Mouse (Mus musculus): ENCODE results near the gene Plxdc1. TPM values are rescaled to one million over a fixed set of nuclear protein-coding genes. Genes with fewer than 3 reads are reported as not detected.
A peak's percentile ranks its signal among the peaks of the same experiment; 100 is the strongest.

The Plxdc1 gene
- polyA plus RNA-seq, 1 experiment from 2014 or later, result 2.3 TPM

GRCm38 (mm10) chr11:98026248-98026569 is 40.0 kb upstream of the Plxdc1 start:
- peak overlapping the region; percentile 100 for H3K9ac ChIP-seq (replicated peaks; ENCODE audit: low read length)
- no peaks in the 10 kb centered on the region for H3K9me3 ChIP-seq (ENCODE audit: low read length)
- H3K4me1 ChIP-seq (ENCODE audit: insufficient read depth, low read length), result peaks cover 38% of the 10 kb centered on the region
- peak overlapping the region; percentile 82 for H3K4me2 ChIP-seq (replicated peaks; ENCODE audit: low read depth, low read length)
- WGBS, result 5% methylated on average over 15 of the region's 15 CpGs
- no peaks in the 10 kb centered on the region for H3K27me3 ChIP-seq (ENCODE audit: insufficient read depth, low read length)
- peak overlapping the region; percentile 100 for H3K4me3 ChIP-seq (ENCODE audit: low read length)
- H3K27ac ChIP-seq (ENCODE audit: low read length), result peak overlapping the region; percentile 97
- ATAC-seq (ENCODE audit: low FRiP score, low TSS enrichment), result no peak
- peaks cover 32% of the 10 kb centered on the region for H3K36me3 ChIP-seq (ENCODE audit: insufficient read depth, low read length)

- no peaks in the 10 kb centered on the region for H3K27me3 ChIP-seq (ENCODE audit: insufficient read depth, low read length)
- H3K9me3 ChIP-seq (ENCODE audit: low read length), result no peaks in the 10 kb centered on the region
- WGBS, result 78% methylated on average over 3 of the region's 3 CpGs
- no peak overlapping the region for H3K27ac ChIP-seq (ENCODE audit: low read length)
- peaks cover 55% of the 10 kb centered on the region for H3K4me1 ChIP-seq (ENCODE audit: insufficient read depth, low read length)
- ATAC-seq (ENCODE audit: low FRiP score, low TSS enrichment), result no peak
- H3K9ac ChIP-seq (replicated peaks; ENCODE audit: low read length), result no peak overlapping the region
- H3K4me2 ChIP-seq (replicated peaks; ENCODE audit: low read depth, low read length), result no peak overlapping the region
- H3K4me3 ChIP-seq (ENCODE audit: low read length), result no peak overlapping the region
- H3K36me3 ChIP-seq (ENCODE audit: insufficient read depth, low read length), result peaks cover 15% of the 10 kb centered on the region
These were observed 38.3 kb upstream of the Plxdc1 start for GRCm38 (mm10) chr11:98024516-98024915.

- Histone ChIP-seq H3K36me3 (ENCODE audit: insufficient read depth, low read length) (no peaks in the 10 kb centered on the region), H3K27ac (ENCODE audit: low read length) (peak within 1 kb of the TSS; percentile 97), H3K27me3 (ENCODE audit: insufficient read depth, low read length) (no peaks in the 10 kb centered on the region), H3K4me3 (ENCODE audit: low read length) (peak within 1 kb of the TSS; percentile 83), H3K4me1 (ENCODE audit: insufficient read depth, low read length) (peaks cover 50% of the 10 kb centered on the region), H3K4me2 (replicated peaks; ENCODE audit: low read depth, low read length) (peak within 1 kb of the TSS; percentile 85), H3K9ac (replicated peaks; ENCODE audit: low read length) (peak within 1 kb of the TSS; percentile 88), H3K9me3 (ENCODE audit: low read length) (no peaks in the 10 kb centered on the region)
- ATAC-seq (ENCODE audit: low FRiP score, low TSS enrichment), result peak; percentile 52
- under 1% methylated on average over 36 of the region's 52 CpGs for WGBS
These were observed 36.5 kb upstream of the Plxdc1 start, which contains the start of gene Cacnb1 for GRCm38 (mm10) chr11:98022555-98023371. Gene Cacnb1, minus strand, starts transcription at chr11:98023034.

GRCm38 (mm10) chr11:98022253-98022554 is 36.0 kb upstream of the Plxdc1 start:
- Histone ChIP-seq H3K9ac (replicated peaks; ENCODE audit: low read length) (peak overlapping the region; percentile 88), H3K9me3 (ENCODE audit: low read length) (no peaks in the 10 kb centered on the region), H3K4me3 (ENCODE audit: low read length) (peak overlapping the region; percentile 83), H3K4me2 (replicated peaks; ENCODE audit: low read depth, low read length) (peak overlapping the region; percentile 85), H3K36me3 (ENCODE audit: insufficient read depth, low read length) (peaks cover 4% of the 10 kb centered on the region; the same call in 1 of the 2 replicates), H3K27ac (ENCODE audit: low read length) (peak overlapping the region; percentile 97), H3K27me3 (ENCODE audit: insufficient read depth, low read length) (no peaks in the 10 kb centered on the region), H3K4me1 (ENCODE audit: insufficient read depth, low read length) (peaks cover 48% of the 10 kb centered on the region)
- WGBS, result under 1% methylated on average over 22 of the region's 23 CpGs
- peak; percentile 36 for ATAC-seq (ENCODE audit: low FRiP score, low TSS enrichment)

GRCm38 (mm10) chr11:98021565-98022252 is 35.5 kb upstream of the Plxdc1 start:
- H3K4me3 ChIP-seq (ENCODE audit: low read length), result peak overlapping the region; percentile 83
- H3K9ac ChIP-seq (replicated peaks; ENCODE audit: low read length), result peak overlapping the region; percentile 88
- ATAC-seq (ENCODE audit: low FRiP score, low TSS enrichment), result peak; percentile 16; the same call in 1 of the 2 replicates
- WGBS, result 2% methylated on average over 34 of the region's 34 CpGs
- peaks cover 48% of the 10 kb centered on the region for H3K4me1 ChIP-seq (ENCODE audit: insufficient read depth, low read length)
- H3K9me3 ChIP-seq (ENCODE audit: low read length), result no peaks in the 10 kb centered on the region
- no peaks in the 10 kb centered on the region for H3K27me3 ChIP-seq (ENCODE audit: insufficient read depth, low read length)
- H3K4me2 ChIP-seq (replicated peaks; ENCODE audit: low read depth, low read length), result peak overlapping the region; percentile 85
- peak overlapping the region; percentile 97 for H3K27ac ChIP-seq (ENCODE audit: low read length)
- H3K36me3 ChIP-seq (ENCODE audit: insufficient read depth, low read length), result peaks cover 6% of the 10 kb centered on the region; the same call in 1 of the 2 replicates

GRCm38 (mm10) chr11:98021118-98021517 is 34.9 kb upstream of the Plxdc1 start:
- Histone ChIP-seq H3K4me3 (ENCODE audit: low read length) (peak overlapping the region; percentile 83), H3K9ac (replicated peaks; ENCODE audit: low read length) (peak overlapping the region; percentile 88; the same call in 1 of the 2 replicates), H3K9me3 (ENCODE audit: low read length) (no peaks in the 10 kb centered on the region), H3K36me3 (ENCODE audit: insufficient read depth, low read length) (peaks cover 9% of the 10 kb centered on the region; the same call in 1 of the 2 replicates), H3K27me3 (ENCODE audit: insufficient read depth, low read length) (no peaks in the 10 kb centered on the region), H3K4me1 (ENCODE audit: insufficient read depth, low read length) (peaks cover 46% of the 10 kb centered on the region), H3K27ac (ENCODE audit: low read length) (peak overlapping the region; percentile 97), H3K4me2 (replicated peaks; ENCODE audit: low read depth, low read length) (peak overlapping the region; percentile 85)
- 47% methylated on average over 2 of the region's 2 CpGs for WGBS
- ATAC-seq (ENCODE audit: low FRiP score, low TSS enrichment), result no peak

- Histone ChIP-seq H3K27me3 (ENCODE audit: insufficient read depth, low read length) (no peaks in the 10 kb centered on the region), H3K9ac (replicated peaks; ENCODE audit: low read length) (peak overlapping the region; percentile 3; the same call in 1 of the 2 replicates), H3K4me1 (ENCODE audit: insufficient read depth, low read length) (peaks cover 42% of the 10 kb centered on the region), H3K9me3 (ENCODE audit: low read length) (no peaks in the 10 kb centered on the region), H3K4me2 (replicated peaks; ENCODE audit: low read depth, low read length) (peak overlapping the region; percentile 85; the same call in 1 of the 2 replicates), H3K4me3 (ENCODE audit: low read length) (no peak overlapping the region), H3K36me3 (ENCODE audit: insufficient read depth, low read length) (peaks cover 13% of the 10 kb centered on the region; the same call in 1 of the 2 replicates), H3K27ac (ENCODE audit: low read length) (no peak overlapping the region)
- no peak for ATAC-seq (ENCODE audit: low FRiP score, low TSS enrichment)
- WGBS, result 46% methylated on average over 1 of the region's 1 CpGs
These were observed 34.5 kb upstream of the Plxdc1 start for GRCm38 (mm10) chr11:98020710-98021109.

GRCm38 (mm10) chr11:98019883-98020610 is 33.8 kb upstream of the Plxdc1 start:
- Histone ChIP-seq H3K9ac (replicated peaks; ENCODE audit: low read length) (peak overlapping the region; percentile 3; the same call in 1 of the 2 replicates), H3K4me1 (ENCODE audit: insufficient read depth, low read length) (peaks cover 39% of the 10 kb centered on the region), H3K27me3 (ENCODE audit: insufficient read depth, low read length) (no peaks in the 10 kb centered on the region)

GRCm38 (mm10) chr11:98018858-98019641 is 32.8 kb upstream of the Plxdc1 start:
- Histone ChIP-seq H3K4me2 (replicated peaks; ENCODE audit: low read depth, low read length) (peak overlapping the region; percentile 1; the same call in 1 of the 2 replicates), H3K4me3 (ENCODE audit: low read length) (no peak overlapping the region), H3K9me3 (ENCODE audit: low read length) (no peaks in the 10 kb centered on the region), H3K4me1 (ENCODE audit: insufficient read depth, low read length) (peaks cover 39% of the 10 kb centered on the region), H3K36me3 (ENCODE audit: insufficient read depth, low read length) (peaks cover 26% of the 10 kb centered on the region), H3K27ac (ENCODE audit: low read length) (no peak overlapping the region), H3K9ac (replicated peaks; ENCODE audit: low read length) (no peak overlapping the region), H3K27me3 (ENCODE audit: insufficient read depth, low read length) (no peaks in the 10 kb centered on the region)
- ATAC-seq (ENCODE audit: low FRiP score, low TSS enrichment), result no peak
- 36% methylated on average over 10 of the region's 10 CpGs for WGBS

More at GRCm38 (mm10) chr11:98019883-98020610, 33.8 kb upstream of the Plxdc1 start:
- peak overlapping the region; percentile 85; the same call in 1 of the 2 replicates for H3K4me2 ChIP-seq (replicated peaks; ENCODE audit: low read depth, low read length)
- WGBS, result 25% methylated on average over 8 of the region's 8 CpGs
- ATAC-seq (ENCODE audit: low FRiP score, low TSS enrichment), result no peak
- H3K4me3 ChIP-seq (ENCODE audit: low read length), result 0 out of 2 replicates have a peak overlapping the region, but pooled peaks have one; percentile 3
- peaks cover 18% of the 10 kb centered on the region for H3K36me3 ChIP-seq (ENCODE audit: insufficient read depth, low read length)
- H3K27ac ChIP-seq (ENCODE audit: low read length), result no peak overlapping the region
- H3K9me3 ChIP-seq (ENCODE audit: low read length), result no peaks in the 10 kb centered on the region

Data from kidney, embryonic 16.5 days (tissue).